Mouse (Mus musculus) layer of hippocampus, postnatal 25 days (tissue): ENCODE data around the gene Slc2a9. TPM values are rescaled to one million over a fixed set of nuclear protein-coding genes. Genes with fewer than 3 reads are reported as not detected.
"Not testable (repeated sequence)": the region's sequence is repeated elsewhere in the genome, so short reads cannot be mapped to it uniquely, and the experiment has no call there.

ENCODE experiments used
- DNase-seq, 2 experiments: peaks; one replicate each; pipeline ENCODE4 v3.0.0; 2022; ENCODE audit warnings: mixed read lengths in 2 of 2, low spot score in 1 of 2; ENCODE audit errors: extremely low spot score in 1 of 2
- total RNA-seq, 2 experiments: library from RNA; stranded (reverse); gene quantifications; 2 replicates each; pipeline ENCODE4 v1.2.3; 2021

The Slc2a9 gene
- total RNA-seq, 2 experiments from 2014 or later = 1.8 to 1.9 TPM

GRCm38 (mm10) chr5:38504747-38505434, 1.9 kb upstream of the Slc2a9 start:
- no peak for DNase-seq

DNA sequence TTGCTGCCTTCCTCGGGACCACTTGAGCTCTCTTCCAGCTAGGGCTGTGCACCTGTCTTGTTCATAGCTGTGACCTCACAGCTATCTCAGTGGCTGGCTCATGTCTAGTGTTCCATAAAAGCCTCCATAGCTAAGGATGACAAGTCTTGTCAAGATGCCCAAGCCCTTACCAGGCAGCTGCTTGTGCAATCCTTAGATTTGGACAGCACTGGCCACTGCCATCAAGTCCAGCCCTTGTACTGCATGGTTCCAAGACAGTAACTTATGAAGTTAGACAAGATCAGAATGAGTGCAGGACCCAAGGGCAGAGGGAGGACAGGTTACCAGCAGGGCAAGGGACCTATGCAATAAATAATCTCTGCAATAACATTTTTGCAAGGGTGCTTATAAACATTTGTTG, 1.2 kb upstream of the Slc2a9 start:
- DNase-seq = no peak

GRCm38 (mm10) chr5:38500043-38500442, 2.9 kb downstream of the Slc2a9 start:
- no peak for DNase-seq

DNA sequence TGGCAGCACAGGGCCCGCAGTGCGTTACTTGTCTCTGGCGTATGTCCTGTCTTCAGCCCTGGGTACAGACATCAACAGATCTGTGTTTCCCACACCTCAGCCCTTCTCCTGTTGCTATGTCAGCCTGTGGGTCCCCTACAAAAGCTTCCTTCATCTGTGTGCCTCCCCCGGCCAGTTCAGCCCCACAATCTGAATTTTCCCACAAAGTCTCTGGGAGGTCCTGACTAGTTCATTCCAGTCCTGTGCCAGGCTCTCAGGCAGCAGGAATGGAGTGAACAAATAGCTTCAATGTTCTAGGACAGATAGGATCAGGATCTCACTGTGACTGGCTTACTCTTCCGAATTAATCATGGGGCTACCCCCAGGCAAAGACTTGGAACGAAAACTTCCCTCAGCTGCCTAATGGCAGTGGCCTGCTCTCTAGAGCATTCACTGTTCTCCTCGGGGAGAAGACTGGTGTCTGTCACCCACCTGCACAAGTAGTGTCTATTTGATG, 3.6 kb downstream of the Slc2a9 start:
- no peak for DNase-seq

- DNase-seq = no peak
Measured at GRCm38 (mm10) chr5:38498479-38498878, 4.5 kb downstream of the Slc2a9 start.

DNA sequence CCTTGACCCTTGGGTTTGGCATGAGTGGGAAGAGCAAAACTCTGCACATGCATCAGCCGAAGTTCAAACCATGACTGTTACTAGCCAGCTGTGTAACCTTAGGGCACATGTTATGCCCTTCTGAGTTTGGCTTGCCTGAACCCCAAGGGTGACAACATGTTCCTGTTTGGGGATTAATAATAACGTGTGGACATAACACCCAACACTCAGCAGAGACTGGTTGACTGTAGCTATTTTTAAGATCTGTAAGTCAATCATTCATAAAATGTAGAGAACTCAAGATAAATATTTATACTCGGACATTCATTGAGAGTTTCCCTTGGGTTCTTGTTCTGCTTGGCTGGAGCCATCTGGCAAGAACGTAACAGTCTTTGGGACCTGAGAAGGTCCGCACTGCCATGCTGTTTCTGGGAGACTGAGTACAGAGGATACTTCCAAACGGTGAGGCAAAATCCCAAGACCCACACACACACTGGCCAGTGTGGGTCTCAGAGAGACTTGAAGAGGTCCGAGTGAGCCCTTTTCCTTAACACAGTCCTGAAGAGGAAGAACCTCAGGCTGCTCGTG, 6.4 kb downstream of the Slc2a9 start:
- no peak for DNase-seq

- no peak for DNase-seq
Measured at GRCm38 (mm10) chr5:38493890-38494289, 9.1 kb downstream of the Slc2a9 start.

GRCm38 (mm10) chr5:38491763-38492162, 11.2 kb downstream of the Slc2a9 start:
- no peak for DNase-seq

- DNase-seq = no peak
Measured at GRCm38 (mm10) chr5:38489739-38490138, 13.2 kb downstream of the Slc2a9 start.

DNA sequence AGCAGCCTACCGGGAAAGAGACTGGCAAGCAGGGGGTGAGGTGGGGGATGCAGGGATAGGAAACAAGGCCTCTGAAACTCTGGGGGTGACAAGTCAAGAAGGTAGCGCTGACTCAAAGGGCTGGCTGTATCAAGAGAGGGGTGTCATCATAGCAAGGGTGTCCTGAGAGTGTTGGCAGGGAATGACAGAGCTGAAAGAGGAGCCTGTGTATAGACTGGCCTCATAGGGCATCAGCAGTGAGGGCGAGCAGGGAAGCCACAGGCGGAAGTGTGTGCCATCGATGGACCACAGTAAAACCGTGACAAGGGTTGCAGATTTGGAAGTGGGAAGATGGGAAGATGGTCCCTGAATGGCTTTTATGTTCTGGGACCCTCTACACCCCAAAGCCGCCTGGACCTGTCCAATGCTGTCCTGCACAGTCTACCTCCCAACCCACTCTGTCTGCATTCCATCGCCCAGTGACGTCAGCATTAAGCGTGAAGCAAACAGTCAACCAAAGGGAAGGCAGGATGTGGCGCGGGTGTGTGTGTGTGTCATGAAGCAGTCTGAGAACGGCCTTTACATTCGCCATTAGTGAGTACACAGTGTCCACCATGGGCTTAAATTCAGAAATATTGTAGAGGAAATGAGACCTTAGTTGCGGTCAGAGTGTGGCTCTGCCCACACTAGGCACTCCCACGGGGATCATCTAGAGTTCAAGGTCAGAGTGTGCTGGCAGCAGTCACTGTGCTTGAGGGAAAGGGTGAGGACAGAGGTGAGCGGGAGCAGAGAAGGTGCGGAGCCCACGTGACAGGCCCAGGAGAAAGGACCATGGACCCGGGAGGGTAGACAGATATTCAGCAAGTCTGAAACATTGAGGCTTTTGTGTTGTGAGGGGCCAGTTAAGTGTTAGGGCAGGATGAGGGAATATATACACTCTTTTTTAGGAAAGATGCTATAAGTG, 14.0 kb downstream of the Slc2a9 start:
- DNase-seq = no peak

DNA sequence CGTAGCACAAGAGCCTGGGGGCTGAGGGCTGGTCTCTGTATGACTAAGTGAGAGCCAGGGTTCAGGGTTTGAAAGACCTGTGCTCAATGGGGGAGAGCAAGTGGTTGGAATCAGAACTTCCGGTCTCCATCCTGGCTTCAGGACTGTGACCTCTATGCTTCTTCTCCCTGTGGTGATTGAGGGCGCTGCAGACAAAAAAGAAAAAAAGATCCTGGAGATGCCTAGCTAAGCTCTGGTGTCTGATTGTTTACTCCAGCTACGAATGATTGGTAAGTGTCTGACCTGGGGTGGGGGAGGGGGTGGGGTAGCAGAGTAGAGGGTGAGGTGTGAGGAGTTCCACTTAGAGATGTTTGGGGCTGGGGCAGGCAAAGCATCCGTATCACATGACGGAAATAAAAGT, 14.9 kb downstream of the Slc2a9 start:
- DNase-seq = no peak

GRCm38 (mm10) chr5:38487247-38487646, 15.7 kb downstream of the Slc2a9 start:
- DNase-seq = no peak

DNA sequence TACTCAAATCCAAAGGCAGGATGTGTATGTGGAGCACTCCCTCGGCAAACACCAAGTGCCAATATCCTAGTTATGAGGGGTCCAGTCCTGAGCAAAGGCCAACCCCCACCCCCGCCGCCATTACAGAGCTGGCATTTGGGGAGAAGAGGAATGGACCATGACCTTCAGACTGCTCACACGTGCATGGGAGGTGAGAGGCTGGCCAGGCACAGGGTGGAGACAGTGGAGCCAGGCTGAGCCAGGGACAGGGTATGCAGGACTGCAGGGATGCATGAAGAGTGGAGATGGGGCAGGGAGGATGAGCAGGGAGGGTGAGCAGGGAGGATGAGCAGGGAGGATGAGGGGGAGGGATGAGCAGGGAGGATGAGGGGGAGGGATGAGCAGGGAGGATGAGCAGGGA, 17.0 kb downstream of the Slc2a9 start:
- DNase-seq = no peak

- DNase-seq = no peak
Measured at GRCm38 (mm10) chr5:38483518-38484110, 19.3 kb downstream of the Slc2a9 start.

GRCm38 (mm10) chr5:38480822-38481707, 21.9 kb downstream of the Slc2a9 start:
- DNase-seq = no peak

GRCm38 (mm10) chr5:38479908-38480725, 22.8 kb downstream of the Slc2a9 start:
- no peak for DNase-seq

- not testable (repeated sequence) for DNase-seq
Measured at GRCm38 (mm10) chr5:38479545-38479907, 23.4 kb downstream of the Slc2a9 start.

- DNase-seq = peak in 1 of 2 experiments; percentile 5
Measured at GRCm38 (mm10) chr5:38479027-38479426, 23.9 kb downstream of the Slc2a9 start.
